Mouse (Mus musculus) liver, postnatal 0 days (tissue): ENCODE measurements around the gene Kat2a.

ENCODE experiments used
- CTCF ChIP-seq: sonication (generic); IDR thresholded peaks from 2 replicates; pipeline ENCODE4 v1.5.1; 2016; ENCODE audit warnings: antibody characterized with exemption, low read depth
- EP300 ChIP-seq: IDR thresholded peaks from 2 replicates; pipeline ENCODE4 v1.6.1; 2016; ENCODE audit warnings: antibody characterized with exemption, low read depth, mild to moderate bottlenecking

DNA sequence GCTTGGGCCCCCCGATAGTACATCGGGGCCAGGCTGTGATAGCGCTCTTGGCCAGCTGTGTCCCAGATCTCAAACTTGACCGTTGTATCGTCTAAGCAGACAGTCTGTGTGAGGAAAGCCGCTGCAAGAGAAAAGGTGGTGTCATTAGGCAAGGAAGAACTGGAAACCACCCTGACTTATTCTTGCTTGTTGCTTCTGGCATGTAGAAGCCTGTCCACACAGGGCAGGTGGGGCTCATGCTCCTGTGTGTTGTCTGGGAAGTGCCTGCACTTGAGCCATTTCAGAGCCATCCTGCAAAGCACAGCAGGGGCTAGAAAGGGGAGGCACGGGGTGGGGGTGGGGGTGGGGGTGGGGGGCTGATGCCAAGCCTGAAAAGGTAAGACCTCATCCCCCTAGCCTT lies 6.2 kb upstream of the Kat2a start:
- no peak for TF ChIP-seq CTCF
- no peak for TF ChIP-seq EP300
